Mouse (Mus musculus) urinary bladder, postnatal 25 days (tissue): Measurements from ENCODE around the gene Cap2.
A peak's percentile ranks its signal among the peaks of the same experiment; 100 is the strongest.

Source experiments
- DNase-seq: peaks from one replicate; pipeline ENCODE4 v3.0.0; 2022; ENCODE audit warnings: low spot score

The Cap2 gene

GRCm38 (mm10) chr13:46632796-46633195 is 131.1 kb downstream of the Cap2 start:
- DNase-seq: no peak

GRCm38 (mm10) chr13:46633320-46634132 is 131.9 kb downstream of the Cap2 start:
- DNase-seq: no peak

- no peak for DNase-seq
These were observed 132.5 kb downstream of the Cap2 start for GRCm38 (mm10) chr13:46634133-46634488.

DNA sequence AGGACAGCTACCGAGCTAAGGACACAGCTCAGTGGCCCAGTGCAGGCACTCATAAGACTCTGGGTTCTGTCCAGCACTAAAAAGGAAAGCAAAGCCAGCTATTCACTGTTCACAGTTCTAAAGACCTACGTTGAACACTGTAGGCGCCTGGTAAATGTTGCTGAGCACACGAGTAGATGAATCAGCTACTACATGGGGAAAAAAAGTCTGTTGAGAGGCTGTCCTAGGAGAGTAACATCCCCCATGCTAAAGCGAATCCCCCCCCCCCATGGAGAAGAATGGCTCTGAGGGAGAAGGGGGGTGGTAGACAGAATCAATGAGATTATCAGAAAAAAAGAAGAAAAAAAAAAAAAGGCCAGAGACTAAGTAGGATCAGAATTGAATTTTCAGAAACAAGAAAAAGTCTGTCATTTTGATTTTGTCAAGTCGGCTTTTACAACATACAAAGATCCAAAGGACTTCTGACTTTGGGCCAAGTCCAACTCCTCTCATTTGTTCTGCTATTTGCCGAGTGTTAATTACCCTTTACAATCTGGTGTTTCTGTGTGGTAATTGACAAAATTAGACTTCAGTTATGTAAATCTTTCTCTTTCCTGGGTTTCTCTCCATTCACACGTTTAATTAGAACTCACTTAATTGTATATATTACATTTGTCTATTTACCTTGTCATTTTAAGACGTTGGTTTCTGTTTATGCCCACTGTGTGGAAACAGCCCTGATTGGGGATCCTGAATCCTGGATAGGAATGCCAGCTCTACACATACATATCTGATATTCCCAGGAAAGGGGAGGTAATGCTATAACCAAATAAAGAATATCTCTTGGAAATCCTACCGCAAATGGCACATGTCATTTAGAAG is 139.2 kb downstream of the Cap2 start:
- DNase-seq: no peak

DNA sequence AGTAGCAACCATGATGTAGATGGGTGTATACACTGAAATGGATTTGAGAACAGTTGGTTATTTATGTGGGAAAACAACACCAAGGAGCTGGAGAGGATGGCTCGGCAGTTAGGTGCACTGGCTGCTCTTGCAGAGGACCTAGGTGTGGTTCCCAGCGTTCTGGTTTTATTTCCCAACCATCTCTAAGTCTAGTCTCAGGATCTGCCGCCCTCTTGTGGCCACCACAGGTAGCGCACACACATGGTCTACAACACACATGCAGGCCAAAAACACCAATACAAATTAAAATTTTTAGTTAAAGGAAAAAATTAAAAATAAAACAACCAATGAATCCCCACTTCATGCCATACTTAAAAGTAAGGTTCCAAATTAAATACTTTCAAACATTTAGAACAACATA is 140.7 kb downstream of the Cap2 start:
- DNase-seq: no peak

DNA sequence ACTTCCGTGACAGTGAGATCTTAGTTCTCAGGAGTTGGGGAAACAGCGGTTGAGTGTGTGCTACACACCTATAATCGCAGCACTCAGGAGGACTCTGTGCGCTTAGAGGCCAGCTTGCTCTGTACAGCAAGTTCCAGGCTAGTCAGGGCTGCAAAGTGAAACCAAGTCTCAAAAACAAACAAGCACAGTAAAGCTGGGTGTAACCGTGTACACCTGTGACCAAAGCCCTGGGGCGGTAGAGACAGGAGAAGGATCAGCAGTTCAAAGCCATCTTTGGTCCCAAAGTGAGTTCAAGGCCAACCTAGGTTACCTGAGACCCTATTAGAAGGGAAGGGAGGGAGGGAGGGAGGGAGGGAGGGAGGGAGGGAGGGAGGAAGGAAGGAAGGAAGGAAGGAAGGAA is 142.5 kb downstream of the Cap2 start:
- DNase-seq: no peak

- DNase-seq: no peak
These were observed 143.8 kb downstream of the Cap2 start for GRCm38 (mm10) chr13:46645476-46645875.

- DNase-seq: no peak
These were observed 150.2 kb downstream of the Cap2 start for GRCm38 (mm10) chr13:46651853-46652252.

- no peak for DNase-seq
These were observed 151.0 kb downstream of the Cap2 start for GRCm38 (mm10) chr13:46652671-46653070.

- no peak for DNase-seq
These were observed 152.0 kb downstream of the Cap2 start for GRCm38 (mm10) chr13:46653671-46654070.

- DNase-seq: no peak
These were observed 152.9 kb downstream of the Cap2 start for GRCm38 (mm10) chr13:46654566-46654965.

DNA sequence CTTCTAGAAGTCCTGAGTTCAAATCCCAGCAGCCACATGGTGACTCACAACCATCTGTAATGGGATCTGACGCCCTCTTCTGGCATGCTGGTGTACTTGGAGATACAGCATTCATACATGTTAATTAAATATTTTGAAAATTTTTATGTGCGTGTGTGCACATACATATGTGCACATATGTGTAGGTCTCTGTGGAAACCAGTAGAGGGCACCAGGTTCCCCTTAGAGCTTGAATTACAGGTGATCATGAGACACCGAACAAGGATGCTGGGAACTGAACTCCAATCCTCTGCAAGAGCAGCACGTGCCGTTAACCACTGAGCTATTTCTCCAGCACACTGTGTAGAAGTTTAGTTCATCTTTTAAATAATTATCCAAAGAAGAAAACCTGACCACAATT is 157.6 kb downstream of the Cap2 start:
- DNase-seq: no peak

GRCm38 (mm10) chr13:46663461-46663964 is 161.9 kb downstream of the Cap2 start:
- no peak for DNase-seq

- peak; percentile 91 for DNase-seq
These were observed 167.5 kb downstream of the Cap2 start, which contains the start of gene Fam8a1 for GRCm38 (mm10) chr13:46669048-46669619. Gene Fam8a1 (plus strand): TSS chr13:46669522.

DNA sequence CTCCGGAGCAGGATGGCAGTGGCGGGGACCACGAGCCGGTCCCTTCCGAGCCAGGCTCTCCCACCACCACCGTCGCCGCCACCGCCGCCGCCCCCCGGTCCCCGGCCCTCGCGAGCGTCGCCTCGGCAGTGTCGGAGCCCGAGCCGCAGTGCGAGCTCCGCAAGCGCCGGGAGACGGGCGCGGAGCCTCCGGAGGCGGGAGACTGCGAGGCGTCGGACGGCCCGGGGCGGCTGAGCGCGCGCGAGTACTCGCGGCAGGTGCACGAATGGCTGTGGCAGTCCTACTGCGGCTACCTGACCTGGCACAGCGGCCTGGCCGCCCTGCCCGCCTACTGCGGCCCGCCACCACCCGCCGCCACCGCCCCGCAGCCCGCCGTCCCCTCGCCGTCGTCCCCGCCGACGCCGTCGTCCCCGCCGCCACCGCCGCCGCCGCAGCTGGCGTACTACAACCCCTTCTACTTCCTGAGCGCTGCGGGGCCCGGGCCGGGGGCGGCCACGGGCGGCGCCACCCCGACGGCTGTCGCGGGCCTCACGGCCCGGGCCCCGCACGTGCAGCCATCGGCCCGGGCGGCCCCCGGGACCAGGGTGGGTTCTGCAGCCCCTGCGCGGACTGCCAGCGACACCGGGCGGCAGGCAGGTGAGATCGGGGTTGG is 168.1 kb downstream of the Cap2 start:
- DNase-seq: peak; percentile 14

DNA sequence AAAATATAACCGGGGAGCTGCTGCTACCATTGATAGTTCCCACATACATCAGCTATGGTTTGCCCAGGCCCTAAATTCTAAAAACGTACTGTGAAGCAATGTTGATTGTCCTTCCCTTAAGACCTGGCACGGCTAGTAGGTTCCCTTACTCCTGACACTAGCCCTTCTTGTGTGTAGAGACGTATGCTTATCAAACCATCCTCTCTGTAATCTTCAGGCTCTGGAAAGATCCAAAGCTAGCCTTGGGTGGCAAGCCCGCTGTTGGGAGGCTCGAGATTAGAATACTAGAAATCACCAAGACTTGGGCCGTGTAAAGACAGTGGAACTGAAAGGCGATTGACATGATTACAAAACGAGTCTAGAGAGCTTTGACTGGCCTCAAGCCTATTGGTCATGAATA is 168.9 kb downstream of the Cap2 start:
- DNase-seq: no peak

GRCm38 (mm10) chr13:46674601-46675000 is 173.0 kb downstream of the Cap2 start:
- DNase-seq: no peak

DNA sequence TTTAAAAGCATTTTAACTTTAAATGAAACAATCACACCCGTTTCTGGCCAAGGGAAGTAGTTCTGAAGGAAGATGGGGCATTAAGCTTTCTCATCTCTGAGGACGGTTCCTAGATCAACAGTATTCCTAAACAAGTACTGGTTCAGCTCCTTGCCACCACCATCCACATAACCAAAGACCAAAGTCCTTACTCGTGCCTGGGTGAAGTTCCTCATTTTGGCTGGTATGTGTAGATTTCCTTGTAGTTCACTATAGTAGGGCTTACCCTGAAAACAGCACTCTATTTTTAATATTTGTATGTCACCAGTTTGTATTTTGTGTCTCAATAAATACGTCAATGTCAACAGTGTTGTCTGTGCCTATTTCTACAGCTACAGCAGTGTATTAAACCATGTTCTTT is 176.1 kb downstream of the Cap2 start:
- DNase-seq: no peak

DNA sequence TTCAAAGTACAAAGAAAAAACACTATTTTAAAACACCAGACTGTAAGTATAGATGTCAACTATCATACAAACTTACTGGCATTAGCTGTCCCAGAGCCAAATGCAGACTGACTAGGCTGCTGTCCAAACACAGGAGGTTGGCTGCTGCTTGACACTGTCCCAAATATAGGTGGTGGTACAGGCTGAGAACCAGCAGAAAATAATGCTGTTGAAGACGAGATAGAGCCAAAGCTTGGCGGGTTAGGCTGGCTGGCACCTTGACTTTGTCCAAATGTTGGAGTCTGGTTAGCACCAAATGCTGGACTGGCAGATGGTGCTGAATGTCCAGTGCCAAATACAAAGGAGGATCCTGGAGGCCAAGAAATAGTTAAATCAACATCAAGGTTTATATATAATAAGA is 181.3 kb downstream of the Cap2 start:
- DNase-seq: no peak

DNA sequence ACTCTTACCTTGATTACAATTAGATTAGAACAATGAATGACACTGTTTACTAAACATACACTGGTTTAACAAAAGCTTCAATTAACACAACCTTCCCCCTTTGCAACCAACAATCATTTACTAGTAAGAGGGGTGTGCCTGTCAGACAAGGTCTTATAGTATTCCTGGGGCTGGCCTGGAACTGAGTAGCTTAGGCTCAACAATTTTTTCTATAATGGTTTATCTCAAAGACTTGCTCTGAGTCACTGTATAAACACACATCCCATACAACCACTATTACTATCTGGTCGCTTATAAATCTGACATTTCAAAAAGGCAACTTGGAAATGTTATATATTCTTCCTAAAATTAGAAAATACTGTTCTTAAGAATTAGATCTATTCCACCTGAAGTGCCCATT is 181.7 kb downstream of the Cap2 start:
- DNase-seq: no peak

DNA sequence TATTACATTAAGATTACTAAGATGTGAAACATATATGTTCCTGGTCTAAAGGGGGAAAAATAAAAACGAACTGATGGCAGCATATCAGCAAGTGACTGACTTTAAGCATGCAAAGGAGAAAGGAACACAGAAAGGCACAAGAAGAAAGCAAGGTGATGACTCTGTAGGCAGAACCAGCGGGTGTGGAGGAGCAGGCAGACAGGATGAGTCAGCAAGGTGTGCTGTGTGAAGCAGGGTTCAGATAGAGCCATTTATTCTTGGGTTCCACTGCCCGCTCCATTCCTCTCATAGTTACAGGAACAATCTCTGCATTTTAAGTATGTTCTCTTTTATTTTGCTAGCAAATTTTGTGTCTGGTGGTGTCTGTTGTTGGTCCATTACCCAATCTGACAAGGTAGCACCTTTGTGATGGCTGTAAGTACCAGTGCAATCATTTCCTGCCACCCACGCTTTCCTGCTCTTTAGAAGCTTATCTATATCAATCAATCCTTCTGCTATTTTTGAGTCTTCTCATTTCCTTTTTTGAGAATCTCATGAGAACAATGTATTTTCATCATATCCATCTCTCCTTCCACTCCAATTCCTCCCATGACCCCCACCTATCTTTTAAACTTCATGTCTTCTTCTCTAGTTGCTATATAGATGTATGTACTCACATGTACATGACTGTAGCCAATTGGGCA is 189.1 kb downstream of the Cap2 start:
- no peak for DNase-seq
